Mouse (Mus musculus): Measurements from ENCODE around the gene Tmod3. TPM values are rescaled to one million over a fixed set of nuclear protein-coding genes. Genes with fewer than 3 reads are reported as not detected.

The Tmod3 gene
- polyA plus RNA-seq, 1 experiment from 2014 or later: 144 TPM

GRCm38 (mm10) chr9:75561040-75561669 lies 1.7 kb upstream of the Tmod3 start:
- no peaks in the 10 kb centered on the region for H3K36me3 ChIP-seq (ENCODE audit: control insufficient read depth, insufficient read depth, low read length)
- H3K4me2 ChIP-seq (replicated peaks; ENCODE audit: low read depth, low read length): no peak overlapping the region
- no peak for ATAC-seq (ENCODE audit: low FRiP score, low TSS enrichment)
- H3K9ac ChIP-seq (ENCODE audit: low read depth, low read length): no peak overlapping the region
- H3K27me3 ChIP-seq (ENCODE audit: control insufficient read depth, insufficient read depth, low read length): no peaks in the 10 kb centered on the region
- H3K4me1 ChIP-seq (ENCODE audit: control insufficient read depth, insufficient read depth, low read length): peaks cover 5% of the 10 kb centered on the region
- H3K4me3 ChIP-seq (ENCODE audit: low read length): no peak overlapping the region
- no peak overlapping the region for H3K27ac ChIP-seq (ENCODE audit: low read depth, low read length)
- H3K9me3 ChIP-seq (ENCODE audit: control insufficient read depth, low read length): no peaks in the 10 kb centered on the region
- WGBS: 83% methylated on average over 13 of the region's 13 CpGs

GRCm38 (mm10) chr9:75560353-75560752 lies 896 bp upstream of the Tmod3 start:
- H3K4me2 ChIP-seq (replicated peaks; ENCODE audit: low read depth, low read length): no peak overlapping the region
- no peaks in the 10 kb centered on the region for H3K36me3 ChIP-seq (ENCODE audit: control insufficient read depth, insufficient read depth, low read length)
- H3K4me1 ChIP-seq (ENCODE audit: control insufficient read depth, insufficient read depth, low read length): peaks cover 5% of the 10 kb centered on the region
- H3K27ac ChIP-seq (ENCODE audit: low read depth, low read length): no peak overlapping the region
- no peak overlapping the region for H3K9ac ChIP-seq (ENCODE audit: low read depth, low read length)
- H3K4me3 ChIP-seq (ENCODE audit: low read length): no peak overlapping the region
- ATAC-seq (ENCODE audit: low FRiP score, low TSS enrichment): no peak
- H3K9me3 ChIP-seq (ENCODE audit: control insufficient read depth, low read length): no peaks in the 10 kb centered on the region
- no peaks in the 10 kb centered on the region for H3K27me3 ChIP-seq (ENCODE audit: control insufficient read depth, insufficient read depth, low read length)

GRCm38 (mm10) chr9:75558812-75559511 lies 495 bp downstream of the Tmod3 start:
- peak overlapping the region; percentile 88 for H3K27ac ChIP-seq (ENCODE audit: low read depth, low read length)
- H3K36me3 ChIP-seq (ENCODE audit: control insufficient read depth, insufficient read depth, low read length): no peaks in the 10 kb centered on the region
- ATAC-seq (ENCODE audit: low FRiP score, low TSS enrichment): peak; percentile 93
- peak overlapping the region; percentile 87 for H3K4me3 ChIP-seq (ENCODE audit: low read length)
- H3K4me2 ChIP-seq (replicated peaks; ENCODE audit: low read depth, low read length): peak overlapping the region; percentile 68
- peak overlapping the region; percentile 79 for H3K9ac ChIP-seq (ENCODE audit: low read depth, low read length)
- H3K27me3 ChIP-seq (ENCODE audit: control insufficient read depth, insufficient read depth, low read length): no peaks in the 10 kb centered on the region
- under 1% methylated on average over 47 of the region's 47 CpGs for whole genome bisulfite sequencing
- peaks cover 5% of the 10 kb centered on the region for H3K4me1 ChIP-seq (ENCODE audit: control insufficient read depth, insufficient read depth, low read length)
- H3K9me3 ChIP-seq (ENCODE audit: control insufficient read depth, low read length): no peaks in the 10 kb centered on the region

GRCm38 (mm10) chr9:75558360-75558759 lies 1.1 kb downstream of the Tmod3 start:
- no peak for ATAC-seq (ENCODE audit: low FRiP score, low TSS enrichment)
- 7% methylated on average over 3 of the region's 3 CpGs for whole genome bisulfite sequencing
- Histone ChIP-seq H3K27ac (ENCODE audit: low read depth, low read length) (peak overlapping the region; percentile 88), H3K36me3 (ENCODE audit: control insufficient read depth, insufficient read depth, low read length) (no peaks in the 10 kb centered on the region), H3K9ac (ENCODE audit: low read depth, low read length) (peak overlapping the region; percentile 79), H3K4me2 (replicated peaks; ENCODE audit: low read depth, low read length) (peak overlapping the region; percentile 68), H3K4me1 (ENCODE audit: control insufficient read depth, insufficient read depth, low read length) (peaks cover 5% of the 10 kb centered on the region), H3K27me3 (ENCODE audit: control insufficient read depth, insufficient read depth, low read length) (no peaks in the 10 kb centered on the region), H3K4me3 (ENCODE audit: low read length) (peak overlapping the region; percentile 87), H3K9me3 (ENCODE audit: control insufficient read depth, low read length) (no peaks in the 10 kb centered on the region)

- 83% methylated on average over 4 of the region's 4 CpGs for WGBS
- Histone ChIP-seq H3K9me3 (ENCODE audit: control insufficient read depth, low read length) (peaks cover 7% of the 10 kb centered on the region), H3K9ac (ENCODE audit: low read depth, low read length) (no peak overlapping the region), H3K4me2 (replicated peaks; ENCODE audit: low read depth, low read length) (no peak overlapping the region), H3K27me3 (ENCODE audit: control insufficient read depth, insufficient read depth, low read length) (no peaks in the 10 kb centered on the region), H3K4me3 (ENCODE audit: low read length) (no peak overlapping the region), H3K4me1 (ENCODE audit: control insufficient read depth, insufficient read depth, low read length) (peaks cover 14% of the 10 kb centered on the region), H3K27ac (ENCODE audit: low read depth, low read length) (no peak overlapping the region), H3K36me3 (ENCODE audit: control insufficient read depth, insufficient read depth, low read length) (no peaks in the 10 kb centered on the region)
- no peak for ATAC-seq (ENCODE audit: low FRiP score, low TSS enrichment)
These were observed 5.7 kb downstream of the Tmod3 start for GRCm38 (mm10) chr9:75553719-75554118.

- WGBS: 53% methylated on average over 5 of the region's 5 CpGs
- ATAC-seq (ENCODE audit: low FRiP score, low TSS enrichment): no peak
- no peak overlapping the region for H3K27ac ChIP-seq (ENCODE audit: low read depth, low read length)
- no peak overlapping the region for H3K4me3 ChIP-seq (ENCODE audit: low read length)
- no peaks in the 10 kb centered on the region for H3K36me3 ChIP-seq (ENCODE audit: control insufficient read depth, insufficient read depth, low read length)
- H3K9ac ChIP-seq (ENCODE audit: low read depth, low read length): no peak overlapping the region
- no peak overlapping the region for H3K4me2 ChIP-seq (replicated peaks; ENCODE audit: low read depth, low read length)
- H3K9me3 ChIP-seq (ENCODE audit: control insufficient read depth, low read length): peaks cover 7% of the 10 kb centered on the region
- no peaks in the 10 kb centered on the region for H3K27me3 ChIP-seq (ENCODE audit: control insufficient read depth, insufficient read depth, low read length)
- peaks cover 13% of the 10 kb centered on the region for H3K4me1 ChIP-seq (ENCODE audit: control insufficient read depth, insufficient read depth, low read length)
These were observed 8.1 kb downstream of the Tmod3 start for GRCm38 (mm10) chr9:75551342-75551741.

- no peak for ATAC-seq (ENCODE audit: low FRiP score, low TSS enrichment)
- no peak overlapping the region for H3K27ac ChIP-seq (ENCODE audit: low read depth, low read length)
- H3K9me3 ChIP-seq (ENCODE audit: control insufficient read depth, low read length): peaks cover 7% of the 10 kb centered on the region
- H3K9ac ChIP-seq (ENCODE audit: low read depth, low read length): no peak overlapping the region
- H3K36me3 ChIP-seq (ENCODE audit: control insufficient read depth, insufficient read depth, low read length): no peaks in the 10 kb centered on the region
- WGBS: 52% methylated on average over 8 of the region's 8 CpGs
- no peaks in the 10 kb centered on the region for H3K27me3 ChIP-seq (ENCODE audit: control insufficient read depth, insufficient read depth, low read length)
- no peak overlapping the region for H3K4me3 ChIP-seq (ENCODE audit: low read length)
- peaks cover 13% of the 10 kb centered on the region for H3K4me1 ChIP-seq (ENCODE audit: control insufficient read depth, insufficient read depth, low read length)
- no peak overlapping the region for H3K4me2 ChIP-seq (replicated peaks; ENCODE audit: low read depth, low read length)
These were observed 10.4 kb downstream of the Tmod3 start for GRCm38 (mm10) chr9:75549010-75549409.

- ATAC-seq (ENCODE audit: low FRiP score, low TSS enrichment): no peak
- Histone ChIP-seq H3K9me3 (ENCODE audit: control insufficient read depth, low read length) (peaks cover 7% of the 10 kb centered on the region), H3K36me3 (ENCODE audit: control insufficient read depth, insufficient read depth, low read length) (no peaks in the 10 kb centered on the region), H3K4me1 (ENCODE audit: control insufficient read depth, insufficient read depth, low read length) (peaks cover 12% of the 10 kb centered on the region), H3K9ac (ENCODE audit: low read depth, low read length) (no peak overlapping the region), H3K27me3 (ENCODE audit: control insufficient read depth, insufficient read depth, low read length) (no peaks in the 10 kb centered on the region), H3K4me3 (ENCODE audit: low read length) (no peak overlapping the region), H3K27ac (ENCODE audit: low read depth, low read length) (peak overlapping the region; percentile 42; the same call in 1 of the 2 replicates), H3K4me2 (replicated peaks; ENCODE audit: low read depth, low read length) (no peak overlapping the region)
- 73% methylated on average over 12 of the region's 12 CpGs for WGBS
These were observed 12.4 kb downstream of the Tmod3 start for GRCm38 (mm10) chr9:75546885-75547553.

- 0 out of 2 replicates have a peak, but pooled peaks have one; percentile 47 for ATAC-seq (ENCODE audit: low FRiP score, low TSS enrichment)
These were observed 13.9 kb downstream of the Tmod3 start for GRCm38 (mm10) chr9:75545514-75545913.

More at GRCm38 (mm10) chr9:75545514-75545913, 13.9 kb downstream of the Tmod3 start:
- 83% methylated on average over 8 of the region's 8 CpGs for WGBS
- Histone ChIP-seq H3K27ac (ENCODE audit: low read depth, low read length) (0 out of 2 replicates have a peak overlapping the region, but pooled peaks have one; percentile 42), H3K9ac (ENCODE audit: low read depth, low read length) (no peak overlapping the region), H3K4me3 (ENCODE audit: low read length) (no peak overlapping the region), H3K4me2 (replicated peaks; ENCODE audit: low read depth, low read length) (no peak overlapping the region), H3K36me3 (ENCODE audit: control insufficient read depth, insufficient read depth, low read length) (no peaks in the 10 kb centered on the region), H3K27me3 (ENCODE audit: control insufficient read depth, insufficient read depth, low read length) (no peaks in the 10 kb centered on the region), H3K9me3 (ENCODE audit: control insufficient read depth, low read length) (peaks cover 3% of the 10 kb centered on the region), H3K4me1 (ENCODE audit: control insufficient read depth, insufficient read depth, low read length) (peaks cover 14% of the 10 kb centered on the region)

Measured in kidney, embryonic 14.5 days (tissue).